Mouse (Mus musculus) ovary, postnatal 36 days (tissue): ENCODE results near the gene 1110051M20Rik.
A peak's percentile ranks its signal among the peaks of the same experiment; 100 is the strongest.
"Not testable (repeated sequence)": the region's sequence is repeated elsewhere in the genome, so short reads cannot be mapped to it uniquely, and the experiment has no call there.

Source experiments
- DNase-seq: peaks from one replicate; pipeline ENCODE4 v3.0.0; 2022; ENCODE audit warnings: low spot score, mixed read lengths

The 1110051M20Rik gene

DNA sequence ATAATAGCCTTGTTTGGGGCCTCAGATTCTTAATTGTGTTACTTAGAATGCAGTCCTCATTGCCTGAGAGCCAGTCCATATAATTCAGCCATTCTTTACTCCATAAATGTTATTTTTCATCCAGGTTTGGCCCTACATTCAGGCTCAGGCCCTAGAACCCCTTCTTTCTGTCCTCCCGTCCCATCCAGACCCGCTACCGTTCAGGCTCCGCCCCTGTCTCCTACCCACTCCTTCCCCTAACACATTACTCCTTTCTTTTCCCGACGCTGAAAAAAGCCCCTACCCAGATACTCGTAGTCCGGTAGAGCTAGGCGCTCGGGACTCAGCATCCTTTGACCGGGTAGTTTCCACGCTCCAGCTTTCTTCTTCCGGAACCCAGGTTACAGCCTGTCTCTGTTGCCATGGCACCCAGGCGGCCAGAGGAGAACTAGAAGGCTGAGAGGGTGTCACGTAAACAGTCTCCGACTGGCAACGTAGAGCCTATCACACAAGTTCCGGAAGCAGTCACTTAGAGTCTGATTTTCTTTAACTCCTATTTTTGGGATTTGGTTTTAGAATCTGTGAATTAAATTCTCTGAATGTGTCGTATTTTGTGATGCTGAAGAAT, at the start of gene 1110051M20Rik:
TSS of gene 1110051M20Rik (minus strand) at position 419 of the 607 bp plus-strand sequence.
- DNase-seq, result peak; percentile 81

DNA sequence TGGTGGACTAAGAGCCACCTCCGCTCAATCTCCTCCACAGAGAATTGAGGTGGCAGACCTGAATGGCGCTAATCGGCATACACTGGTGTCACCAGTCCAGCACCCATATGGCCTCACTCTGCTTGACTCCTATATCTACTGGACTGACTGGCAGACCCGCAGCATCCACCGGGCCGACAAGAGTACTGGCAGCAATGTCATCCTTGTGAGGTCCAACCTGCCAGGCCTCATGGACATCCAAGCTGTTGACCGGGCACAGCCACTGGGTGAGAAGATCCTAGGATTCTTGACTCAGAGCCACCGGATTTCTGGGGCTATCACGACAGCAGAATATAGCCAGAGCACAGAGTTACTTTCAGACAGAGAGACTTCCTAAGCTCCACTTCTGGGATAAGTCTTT, 49.5 kb upstream of the 1110051M20Rik start:
- no peak for DNase-seq

DNA sequence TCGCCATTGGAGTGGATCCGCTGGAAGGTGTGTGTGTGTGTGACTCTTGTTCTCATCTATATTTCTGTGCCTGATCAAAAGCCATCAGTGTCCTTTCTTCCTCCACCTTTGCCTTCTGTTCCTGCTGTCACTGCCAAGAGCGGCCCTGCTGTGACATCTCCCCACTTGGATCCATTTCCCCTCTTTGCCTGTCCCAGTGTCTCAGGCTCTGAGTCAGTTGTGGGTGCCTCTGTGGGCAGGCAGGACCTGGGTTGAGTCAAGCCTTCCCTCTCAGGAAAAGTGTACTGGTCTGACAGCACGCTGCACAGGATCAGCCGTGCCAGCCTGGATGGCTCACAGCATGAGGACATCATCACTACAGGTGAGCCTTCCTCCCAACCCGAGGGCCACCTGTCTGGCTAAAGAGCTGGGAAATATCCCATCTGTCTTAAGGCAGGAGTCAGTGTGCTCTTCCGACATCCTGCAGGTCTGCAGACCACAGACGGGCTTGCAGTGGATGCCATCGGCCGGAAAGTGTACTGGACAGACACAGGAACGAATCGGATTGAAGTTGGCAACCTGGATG, 47.6 kb upstream of the 1110051M20Rik start:
- DNase-seq, result no peak

- not testable (repeated sequence) for DNase-seq
Measured at GRCm38 (mm10) chr2:91487295-91487694, 42.8 kb upstream of the 1110051M20Rik start.

DNA sequence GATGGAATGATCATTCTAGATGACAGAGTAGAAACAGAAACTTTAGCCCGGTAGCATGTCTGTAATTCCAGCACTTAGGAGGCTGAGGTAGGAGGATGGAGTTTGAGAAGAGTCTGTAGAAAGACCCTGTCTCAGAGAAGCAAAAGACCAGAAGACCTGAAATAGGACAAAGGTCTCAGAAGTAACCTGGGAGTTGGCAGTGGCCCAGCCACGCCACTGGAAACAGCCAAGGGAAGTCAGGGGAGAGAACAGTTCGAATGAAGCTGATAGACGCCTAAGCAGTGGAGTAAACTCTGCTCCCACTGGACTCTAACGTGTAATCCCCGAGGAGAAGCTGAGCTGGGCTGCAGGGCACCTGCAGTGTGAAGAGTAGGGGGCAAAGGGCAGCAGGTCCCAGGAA, 40.8 kb upstream of the 1110051M20Rik start:
- DNase-seq, result no peak

GRCm38 (mm10) chr2:91484698-91485097, 40.2 kb upstream of the 1110051M20Rik start:
- no peak for DNase-seq

DNA sequence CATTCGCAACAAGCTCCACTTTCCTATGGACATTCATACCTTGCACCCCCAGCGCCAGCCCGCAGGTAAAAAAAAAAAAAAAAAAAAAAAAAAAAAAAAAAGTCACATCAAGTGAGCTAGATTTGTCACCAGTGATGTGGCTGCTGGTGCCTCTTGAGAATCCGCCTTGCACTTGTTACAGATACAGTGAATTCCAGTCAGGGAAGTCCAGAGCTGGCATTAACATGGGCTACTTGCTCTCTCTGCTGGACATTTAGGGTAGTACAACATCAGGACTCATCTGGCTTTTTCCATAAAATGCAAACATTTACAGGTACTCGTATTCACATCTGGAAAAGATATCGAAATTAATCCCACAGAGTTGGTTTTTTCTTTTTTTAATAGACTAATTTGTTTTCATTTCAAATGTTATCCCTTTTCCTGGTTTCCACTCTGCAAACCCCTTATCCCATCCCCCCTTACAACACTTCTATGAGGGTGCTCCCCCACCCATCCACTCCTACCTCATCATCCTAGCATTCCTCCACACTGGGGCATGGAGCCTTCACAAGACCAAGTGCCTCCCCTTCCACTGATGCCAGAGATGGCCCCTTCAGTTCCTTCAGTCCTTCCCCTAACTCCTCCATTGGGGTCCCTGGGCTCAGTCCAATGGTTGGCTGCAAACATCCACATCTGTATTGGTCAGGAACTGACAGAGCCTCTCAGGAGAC, 36.5 kb upstream of the 1110051M20Rik start:
- no peak for DNase-seq

- no peak for DNase-seq
Measured at GRCm38 (mm10) chr2:91480399-91480801, 35.9 kb upstream of the 1110051M20Rik start.

GRCm38 (mm10) chr2:91476841-91477240, 32.3 kb upstream of the 1110051M20Rik start:
- no peak for DNase-seq

DNA sequence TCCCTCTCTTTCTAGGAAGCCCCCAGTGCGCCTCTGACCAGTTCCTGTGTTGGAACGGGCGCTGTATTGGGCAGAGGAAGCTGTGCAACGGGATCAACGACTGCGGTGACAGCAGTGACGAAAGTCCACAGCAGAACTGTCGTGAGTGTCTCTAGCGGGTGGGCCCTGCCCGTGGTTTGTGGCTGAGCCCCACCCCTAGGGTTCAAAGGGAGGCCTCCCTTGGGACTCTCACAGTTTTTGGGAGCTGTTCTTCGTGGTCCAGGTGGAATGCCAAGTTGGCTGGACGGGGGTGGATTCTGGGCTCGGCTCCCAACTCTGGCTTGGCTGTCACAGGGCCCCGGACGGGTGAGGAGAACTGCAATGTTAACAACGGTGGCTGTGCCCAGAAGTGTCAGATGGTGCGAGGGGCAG, 31.8 kb upstream of the 1110051M20Rik start:
- DNase-seq, result no peak

- DNase-seq, result no peak
Measured at GRCm38 (mm10) chr2:91475791-91476190, 31.3 kb upstream of the 1110051M20Rik start.

DNA sequence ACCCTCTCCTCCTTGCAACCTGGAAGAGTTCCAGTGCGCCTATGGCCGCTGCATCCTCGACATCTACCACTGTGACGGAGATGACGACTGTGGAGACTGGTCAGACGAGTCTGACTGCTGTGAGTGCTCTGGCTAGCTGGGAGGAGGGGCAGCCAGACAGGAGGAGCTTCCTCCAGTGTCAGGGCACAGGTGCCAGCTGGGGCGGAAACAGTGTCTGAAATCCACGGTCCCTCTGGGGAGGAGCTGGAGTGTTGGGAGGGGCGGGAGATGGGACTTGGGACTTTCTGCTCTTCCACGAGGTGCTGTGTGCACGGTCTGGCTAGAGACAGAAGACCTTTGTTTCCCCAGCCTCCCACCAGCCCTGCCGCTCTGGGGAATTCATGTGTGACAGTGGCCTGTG, 29.9 kb upstream of the 1110051M20Rik start:
- DNase-seq, result no peak

GRCm38 (mm10) chr2:91470055-91470647, 25.6 kb upstream of the 1110051M20Rik start:
- DNase-seq, result no peak

DNA sequence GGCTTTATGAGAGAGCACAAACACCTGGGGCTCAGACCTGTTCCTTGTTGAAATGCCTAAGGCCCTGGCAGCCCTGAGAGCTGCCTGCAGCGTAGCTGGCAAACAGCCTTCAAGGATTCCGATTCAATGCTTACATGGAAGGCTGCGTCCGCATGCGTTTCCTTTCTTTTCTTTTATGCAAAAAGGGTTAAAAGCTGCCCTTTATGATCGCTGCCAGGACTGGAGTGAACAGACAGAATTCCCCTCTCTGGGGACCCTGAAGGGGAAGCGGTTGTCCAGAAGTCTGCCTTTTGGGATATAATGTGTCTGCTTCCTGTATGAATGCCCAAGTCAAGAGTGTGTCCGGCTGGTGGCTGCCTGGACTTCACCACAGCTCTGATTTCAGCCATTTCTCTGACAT, 23.1 kb upstream of the 1110051M20Rik start:
- no peak for DNase-seq

DNA sequence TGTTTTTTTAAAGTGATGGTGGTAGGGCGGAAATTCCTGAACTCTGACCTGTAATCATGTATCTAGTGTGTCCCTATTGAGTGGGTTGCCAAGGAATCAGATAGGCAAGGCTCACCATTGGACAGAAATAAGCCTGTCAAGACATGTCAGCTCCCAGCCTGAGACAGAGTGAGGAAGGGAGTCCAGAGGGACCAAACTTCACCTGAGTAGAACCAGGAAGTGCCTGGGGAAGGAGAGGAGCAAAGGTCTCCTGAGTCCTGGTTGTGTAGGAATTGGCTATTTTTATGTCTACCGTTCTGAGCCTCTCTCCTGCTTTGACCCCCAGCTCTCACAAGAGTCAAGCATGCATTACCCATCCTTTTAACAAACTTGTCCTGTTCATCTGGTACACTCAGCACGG, 21.4 kb upstream of the 1110051M20Rik start:
- no peak for DNase-seq

- no peak for DNase-seq
Measured at GRCm38 (mm10) chr2:91462681-91463080, 18.2 kb upstream of the 1110051M20Rik start.

- DNase-seq, result no peak
Measured at GRCm38 (mm10) chr2:91462196-91462595, 17.7 kb upstream of the 1110051M20Rik start.

DNA sequence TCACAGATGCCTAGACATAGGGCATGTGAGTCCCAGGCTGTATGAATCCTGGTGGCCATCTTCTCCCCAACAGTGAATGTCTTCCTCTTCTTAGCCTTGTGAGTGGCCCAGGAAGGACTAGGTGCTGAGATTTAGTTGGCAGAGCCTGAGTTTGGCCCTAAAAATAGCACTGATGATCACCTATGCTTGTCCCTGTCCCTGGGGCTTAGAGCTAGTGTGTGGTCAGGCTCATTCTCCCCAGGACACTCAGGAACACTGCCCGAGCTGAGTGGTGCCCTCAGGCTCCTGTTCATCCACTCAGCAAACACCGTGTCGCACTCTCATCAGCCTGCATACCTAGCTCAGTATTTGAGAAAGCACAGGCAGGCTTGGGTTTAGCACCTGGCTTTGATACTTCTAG, 16.8 kb upstream of the 1110051M20Rik start:
- no peak for DNase-seq

DNA sequence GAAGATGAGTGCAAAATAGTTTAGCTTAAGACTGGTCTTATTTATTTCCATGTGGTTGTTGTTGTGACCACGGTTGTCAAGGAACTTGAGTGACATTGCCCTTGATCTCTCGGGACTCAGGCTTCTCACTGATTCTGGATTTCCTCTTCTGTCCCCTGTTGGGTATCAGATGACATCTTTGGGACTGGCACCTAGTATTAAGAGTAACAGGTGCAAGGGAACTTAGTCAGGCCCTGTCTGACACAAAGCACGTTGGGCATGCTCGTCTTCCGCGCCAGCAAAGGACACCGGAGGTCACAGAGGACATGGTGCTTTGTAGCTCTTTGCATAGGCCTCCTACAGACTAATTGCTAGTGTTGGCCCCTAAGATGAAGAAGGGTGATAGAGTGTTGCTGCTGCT, 16.3 kb upstream of the 1110051M20Rik start:
- DNase-seq, result no peak

GRCm38 (mm10) chr2:91460076-91460475, 15.6 kb upstream of the 1110051M20Rik start:
- no peak for DNase-seq

- no peak for DNase-seq
Measured at GRCm38 (mm10) chr2:91458673-91459391, 14.3 kb upstream of the 1110051M20Rik start.

DNA sequence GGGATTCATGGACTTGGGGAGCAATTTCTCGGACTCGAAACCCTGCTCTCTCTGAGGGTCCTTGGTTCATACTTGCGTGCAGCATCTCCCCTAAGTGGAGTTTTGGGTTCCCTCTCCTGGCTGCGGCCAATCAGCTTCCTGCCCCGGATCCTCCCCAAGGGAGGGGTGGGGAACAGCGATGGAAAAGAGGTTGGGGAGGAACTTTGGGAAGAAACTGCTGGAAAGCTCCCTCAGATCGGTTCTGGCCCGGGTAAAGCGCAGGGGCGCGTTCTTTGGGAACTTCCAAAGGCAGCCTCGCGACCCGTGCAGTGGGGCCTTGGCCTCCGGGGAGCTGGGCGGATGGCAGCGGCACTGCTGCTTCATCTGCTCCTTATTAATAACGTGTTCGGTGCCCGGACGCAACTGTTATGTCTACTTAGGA, 13.8 kb upstream of the 1110051M20Rik start:
- peak; percentile 52 for DNase-seq
